Mouse (Mus musculus): ENCODE measurements around the gene Ccdc3.

Ccdc3 gene

GRCm38 (mm10) chr2:5161002-5161745, 23.6 kb downstream of the Ccdc3 start:
- DNase-seq (ENCODE audit: low spot score) = peak; percentile 55

DNA sequence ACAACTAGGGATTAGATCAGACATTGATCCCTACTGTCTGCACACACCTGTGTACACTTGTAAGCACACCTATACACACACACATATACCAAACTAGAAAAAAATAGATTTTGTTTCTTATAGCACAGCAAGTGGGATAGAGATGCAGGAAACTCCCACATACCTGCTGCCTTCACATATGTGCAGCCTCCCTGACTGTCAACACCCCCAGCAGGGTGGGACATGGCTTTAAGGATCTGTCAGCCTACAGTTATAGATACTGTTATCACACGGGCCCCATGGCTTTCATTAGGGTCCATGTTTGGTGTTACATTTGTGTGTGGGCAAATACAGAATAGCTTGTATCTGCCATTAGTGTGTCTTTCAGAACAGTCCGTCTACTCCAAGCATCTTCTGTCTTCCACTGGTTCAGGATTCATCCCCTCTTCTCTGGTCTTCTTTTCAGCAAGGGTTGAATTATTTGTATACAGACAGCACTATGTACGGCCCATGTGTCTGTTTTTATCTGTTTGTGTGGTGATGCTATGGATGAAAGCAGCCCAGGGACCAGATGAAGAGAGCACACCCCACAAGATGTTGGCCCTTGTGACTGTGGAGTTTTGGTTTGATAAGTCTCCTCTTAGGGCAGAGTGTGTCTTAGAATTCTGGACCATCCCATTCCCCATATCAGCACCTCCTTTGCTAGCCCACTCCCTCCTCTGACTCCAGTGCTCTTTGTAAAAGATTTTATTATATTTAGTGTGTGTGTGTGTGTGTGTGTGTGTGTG, 24.5 kb downstream of the Ccdc3 start:
- DNase-seq (ENCODE audit: low spot score) = no peak

DNA sequence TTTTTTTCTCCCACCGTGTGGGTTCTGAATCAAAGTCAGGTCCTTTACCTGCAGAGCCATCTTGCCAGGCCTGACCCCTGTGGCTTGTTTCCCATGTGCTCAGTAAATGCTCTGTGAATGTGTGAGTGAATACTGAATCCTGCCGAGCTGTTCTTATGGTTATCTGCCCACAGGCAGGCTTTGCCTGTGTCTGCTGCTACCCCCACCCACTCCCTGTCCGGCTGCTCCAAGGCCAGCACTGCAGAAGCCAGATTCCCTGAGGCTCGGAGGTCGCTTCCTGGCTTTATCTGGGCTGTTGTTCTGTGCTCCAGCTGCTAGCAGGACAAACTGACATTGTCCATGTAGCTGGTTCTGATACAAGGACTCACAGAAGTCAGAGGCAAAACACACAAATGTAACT, 25.2 kb downstream of the Ccdc3 start:
- DNase-seq (ENCODE audit: low spot score) = peak; percentile 59

DNA sequence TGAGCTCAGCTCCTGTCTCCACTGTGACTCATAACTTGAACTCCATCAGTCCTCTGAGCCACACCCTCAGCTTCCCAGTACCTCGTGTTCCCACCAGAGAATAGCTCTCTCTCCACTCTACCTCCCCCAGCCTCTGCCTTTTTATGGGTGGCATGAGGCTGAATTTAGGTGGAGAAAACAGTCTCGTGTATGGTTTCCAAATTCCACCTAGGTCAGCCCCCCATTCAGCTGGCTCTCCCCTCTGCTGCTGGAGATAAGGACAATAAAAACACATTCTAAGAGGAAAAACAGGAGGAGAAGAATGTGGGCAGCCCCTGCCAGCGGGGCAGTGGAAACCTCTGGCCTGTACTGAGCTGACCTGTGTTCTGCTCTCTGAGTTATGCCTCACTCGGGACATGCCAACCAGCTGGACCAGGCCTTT, 28.4 kb downstream of the Ccdc3 start:
- DNase-seq (ENCODE audit: low spot score) = no peak

GRCm38 (mm10) chr2:5166796-5167195, 29.2 kb downstream of the Ccdc3 start:
- DNase-seq (ENCODE audit: low spot score) = no peak

DNA sequence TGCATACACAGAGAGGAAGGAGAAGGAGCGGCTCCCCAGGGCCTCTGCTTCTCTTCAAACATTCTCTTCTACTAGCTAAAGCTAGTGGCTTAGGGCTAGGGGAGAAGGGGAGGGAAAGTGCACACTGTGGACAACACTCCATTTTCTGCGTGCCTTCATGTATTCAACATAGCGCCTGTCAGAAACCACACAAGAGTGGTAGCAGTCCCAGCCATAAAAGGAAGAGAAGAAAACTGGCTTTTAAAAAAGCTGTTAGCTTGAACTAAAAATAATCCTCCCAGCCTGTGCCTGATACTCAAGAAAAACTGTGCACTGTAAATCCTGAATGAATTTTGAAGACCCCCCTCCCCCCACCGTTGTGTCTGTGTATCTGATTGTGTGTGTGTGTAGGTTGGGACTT, 33.2 kb downstream of the Ccdc3 start:
- no peak for DNase-seq (ENCODE audit: low spot score)

- DNase-seq (ENCODE audit: low spot score) = no peak
Measured at GRCm38 (mm10) chr2:5171301-5172000, 33.9 kb downstream of the Ccdc3 start.

DNA sequence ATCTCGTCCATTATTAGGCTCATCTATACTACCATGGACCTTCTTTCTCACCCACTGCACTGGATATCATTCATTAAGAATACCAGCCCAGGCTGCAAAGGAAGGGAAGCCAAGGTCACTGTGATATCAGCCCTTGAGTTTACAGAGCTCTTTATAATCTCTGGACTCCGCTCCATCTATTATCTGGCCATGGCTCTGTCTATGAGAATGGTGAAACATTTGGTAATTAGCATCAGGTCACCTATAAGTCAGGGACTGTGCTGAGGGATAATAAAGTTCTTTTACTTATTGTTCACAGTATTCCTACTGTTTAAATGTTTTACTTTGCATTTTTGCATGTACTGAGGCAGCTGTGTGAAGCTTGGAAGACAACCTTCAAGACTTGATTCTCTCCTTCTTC, 35.2 kb downstream of the Ccdc3 start:
- no peak for DNase-seq (ENCODE audit: low spot score)

GRCm38 (mm10) chr2:5174716-5175115, 37.1 kb downstream of the Ccdc3 start:
- no peak for DNase-seq (ENCODE audit: low spot score)

GRCm38 (mm10) chr2:5181462-5182443, 44.2 kb downstream of the Ccdc3 start:
- DNase-seq (ENCODE audit: low spot score) = no peak

DNA sequence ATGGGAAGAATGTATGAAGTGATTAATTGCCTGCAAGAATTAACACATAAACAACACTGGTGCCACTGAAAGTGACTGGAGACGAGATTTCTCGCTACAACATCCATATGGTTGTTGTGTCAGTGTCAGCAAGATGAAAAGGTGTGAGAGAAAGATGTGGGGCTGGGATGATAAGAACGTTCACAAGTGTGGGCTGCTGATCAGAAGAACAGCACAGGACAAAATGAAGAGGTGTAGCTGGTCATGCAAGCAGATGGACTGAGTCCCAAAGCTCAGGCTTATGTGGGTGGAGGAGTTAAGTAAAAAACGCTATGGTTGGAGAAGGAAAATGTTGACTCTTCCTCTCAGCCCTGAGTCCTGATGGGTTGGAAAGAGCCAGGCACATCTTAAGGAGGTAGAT, 46.6 kb downstream of the Ccdc3 start:
- DNase-seq (ENCODE audit: low spot score) = no peak

DNA sequence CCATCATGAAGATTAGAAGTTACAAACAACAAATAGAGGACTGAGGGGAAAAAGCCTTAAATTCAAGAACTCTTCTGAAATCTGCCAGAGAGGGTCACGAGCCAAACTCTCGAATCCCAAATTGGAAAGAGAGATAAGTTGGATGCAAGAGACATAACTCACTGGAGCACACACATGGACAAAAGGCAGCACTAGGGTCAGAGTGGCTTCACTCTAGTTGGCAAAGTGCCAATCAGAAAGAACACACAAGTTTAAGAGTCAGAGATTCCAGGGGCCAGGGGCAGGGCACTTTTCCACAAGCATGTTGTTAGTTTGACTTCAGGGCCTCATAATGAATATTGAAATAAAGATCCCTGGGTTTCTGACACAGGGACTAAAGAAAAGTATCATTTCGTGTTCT, 48.1 kb downstream of the Ccdc3 start:
- DNase-seq (ENCODE audit: low spot score) = no peak

- no peak for DNase-seq (ENCODE audit: low spot score)
Measured at GRCm38 (mm10) chr2:5192156-5192555, 54.6 kb downstream of the Ccdc3 start.

DNA sequence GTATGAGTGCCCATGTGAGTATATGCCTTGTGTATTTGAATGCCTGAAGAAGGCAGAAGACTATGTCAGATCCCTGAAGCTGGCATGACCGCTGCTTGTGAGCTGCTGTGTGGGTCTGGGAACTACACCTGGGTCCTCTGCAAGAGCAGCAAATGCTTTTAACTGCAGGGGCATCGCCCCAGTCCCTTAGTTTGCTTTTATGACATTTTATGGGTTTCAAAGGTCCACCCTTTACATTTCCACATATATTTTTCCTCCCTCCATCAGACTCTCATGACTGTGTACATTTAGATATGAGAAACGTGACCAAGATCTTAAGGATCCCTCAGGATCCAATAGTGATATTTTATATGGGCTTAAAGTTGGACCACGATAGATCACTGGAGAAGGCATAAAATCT, 55.5 kb downstream of the Ccdc3 start:
- no peak for DNase-seq (ENCODE audit: low spot score)

GRCm38 (mm10) chr2:5194701-5195215, 57.2 kb downstream of the Ccdc3 start:
- no peak for DNase-seq (ENCODE audit: low spot score)

- DNase-seq (ENCODE audit: low spot score) = no peak
Measured at GRCm38 (mm10) chr2:5197486-5197885, 59.9 kb downstream of the Ccdc3 start.

GRCm38 (mm10) chr2:5199289-5199688, 61.7 kb downstream of the Ccdc3 start:
- no peak for DNase-seq (ENCODE audit: low spot score)

DNA sequence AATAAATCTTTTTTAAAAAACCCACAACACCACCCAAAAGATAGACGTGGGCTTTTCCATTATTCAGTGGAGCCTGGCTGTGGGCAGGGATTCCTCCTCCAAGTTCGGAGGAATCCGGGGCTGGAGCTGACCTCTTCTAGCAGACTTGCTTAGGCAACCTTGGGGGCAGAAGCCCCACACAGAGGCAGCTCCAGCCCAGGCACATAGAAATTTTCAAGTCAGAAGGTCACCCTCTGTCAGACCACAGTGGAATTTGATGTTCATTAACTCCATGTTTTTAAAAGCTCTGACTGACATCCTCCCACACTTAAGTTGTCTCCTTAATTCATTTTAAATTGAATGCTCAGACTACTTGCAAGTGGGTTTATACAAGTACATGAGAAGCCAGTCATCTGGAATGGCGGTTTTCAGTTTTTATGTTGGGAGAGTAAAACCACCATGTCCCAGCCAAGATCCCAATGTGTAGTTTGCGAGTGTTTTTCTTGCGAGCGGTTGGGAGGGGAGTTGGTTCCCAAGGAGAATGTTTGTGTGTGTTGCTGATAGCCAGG, 63.3 kb downstream of the Ccdc3 start:
- no peak for DNase-seq (ENCODE audit: low spot score)

DNA sequence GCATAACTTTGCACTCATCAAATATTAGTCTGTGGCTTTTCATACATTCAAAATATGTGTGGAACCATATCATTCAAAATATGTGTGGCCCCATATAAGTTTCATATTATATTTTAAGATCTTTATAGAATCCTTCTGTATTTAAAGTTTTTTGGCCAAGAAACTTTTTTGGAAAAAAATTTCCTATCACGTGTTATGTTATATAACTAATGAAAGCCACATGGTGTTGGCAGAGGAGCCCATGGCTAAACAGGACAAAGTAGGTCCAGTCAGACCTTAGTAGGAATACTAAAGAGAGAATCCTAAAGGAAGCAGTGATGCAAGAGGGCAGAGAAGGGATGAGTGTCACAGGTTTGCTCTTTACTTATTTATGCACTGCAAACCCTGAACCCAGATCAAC, 65.6 kb downstream of the Ccdc3 start:
- DNase-seq (ENCODE audit: low spot score) = no peak

DNA sequence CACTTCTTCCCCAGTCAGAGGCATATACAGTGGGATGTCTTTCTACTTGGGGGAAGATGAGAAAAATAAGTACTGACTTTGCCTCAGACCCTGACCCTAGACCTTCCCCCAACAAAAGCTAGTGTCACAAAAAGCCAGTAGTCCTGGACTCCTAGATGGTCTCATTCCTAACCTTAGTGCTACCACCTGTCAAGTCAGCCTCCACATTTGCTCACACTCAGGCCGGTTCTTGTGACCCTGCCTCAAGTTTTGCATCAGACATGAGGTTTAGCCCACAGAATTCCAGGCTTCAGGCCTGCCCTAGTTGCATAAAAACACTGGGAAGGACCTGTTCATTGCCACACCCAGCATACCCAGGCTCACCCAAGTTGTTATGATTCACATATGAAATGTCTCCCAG, 67.4 kb downstream of the Ccdc3 start:
- no peak for DNase-seq (ENCODE audit: low spot score)

DNA sequence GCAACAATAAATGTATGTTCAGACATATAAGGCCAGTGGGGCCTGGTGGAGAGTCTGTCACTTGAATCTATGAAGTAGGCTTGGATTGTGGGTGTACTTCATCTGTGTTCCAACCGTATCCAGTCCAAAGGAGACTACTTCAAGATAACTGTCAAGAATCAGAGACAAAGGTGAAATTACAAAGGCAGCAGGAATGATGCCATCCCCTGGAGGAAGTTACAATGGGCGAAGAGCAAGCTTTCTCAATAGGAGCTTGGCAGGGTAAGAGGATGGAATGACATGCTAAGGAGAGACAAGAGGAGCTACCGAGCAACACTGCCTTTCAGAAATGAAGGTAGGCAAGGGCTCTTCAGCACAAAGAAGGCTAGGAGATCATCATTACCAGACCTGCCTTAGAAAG, 69.1 kb downstream of the Ccdc3 start:
- DNase-seq (ENCODE audit: low spot score) = no peak

All from testis, postnatal 10 days (tissue).